Mouse (Mus musculus) T-helper 17 cell (primary cell): ENCODE results near the gene Lrrc43.

Experiments
- in situ Hi-C, 2 experiments: fragments of 300-600 bp; cut with MboI, MseI; formaldehyde crosslinking; loops; 1 replicate in 1 of 2; 2 replicates in 1 of 2; pipeline ENCODE4 v1.15.1; 2025; ENCODE audit warnings: high pct_unique_total_duplicates in 2 of 2

The Lrrc43 gene

GRCm38 (mm10) chr5:123514871-123515270, 25.8 kb downstream of the Lrrc43 start:
- in situ Hi-C loops = no loop called here

GRCm38 (mm10) chr5:123520666-123521065, 31.6 kb downstream of the Lrrc43 start:
- in situ Hi-C loops = no loop called here

- in situ Hi-C loops = no loop called here
Observed at GRCm38 (mm10) chr5:123521621-123522020, 32.5 kb downstream of the Lrrc43 start.

- in situ Hi-C loops = no loop called here
Observed at GRCm38 (mm10) chr5:123522166-123522565, 33.1 kb downstream of the Lrrc43 start.

- in situ Hi-C loops = no loop called here
Observed at GRCm38 (mm10) chr5:123523692-123524392, 34.7 kb downstream of the Lrrc43 start, which contains the start of gene Diablo. TSS of gene Diablo (minus strand) at chr5:123524176.

- in situ Hi-C loops = no loop called here
Observed at GRCm38 (mm10) chr5:123524393-123524750, 35.3 kb downstream of the Lrrc43 start.

GRCm38 (mm10) chr5:123525281-123525680, 36.2 kb downstream of the Lrrc43 start, which contains the start of gene Gm49027:
TSS of gene Gm49027 (minus strand) at chr5:123525488.
- in situ Hi-C loops = loop anchor here in 1 of 2 experiments (5.0 kb wide), 2 partner anchors 52 to 448 kb away; no protein-coding TSS in a partner anchor

- in situ Hi-C loops = loop anchor here in 1 of 2 experiments (5.0 kb wide), 2 partner anchors 51 to 449 kb away; no protein-coding TSS in a partner anchor
Observed at GRCm38 (mm10) chr5:123525916-123526495, 36.9 kb downstream of the Lrrc43 start.

GRCm38 (mm10) chr5:123528641-123529040, 39.5 kb downstream of the Lrrc43 start:
- in situ Hi-C loops = loop anchor here in 1 of 2 experiments (5.0 kb wide), 2 partner anchors 49 to 451 kb away; no protein-coding TSS in a partner anchor

- in situ Hi-C loops = no loop called here
Observed at GRCm38 (mm10) chr5:123530056-123530455, 41.0 kb downstream of the Lrrc43 start.

- in situ Hi-C loops = no loop called here
Observed at GRCm38 (mm10) chr5:123533801-123534200, 44.7 kb downstream of the Lrrc43 start.

- in situ Hi-C loops = no loop called here
Observed at GRCm38 (mm10) chr5:123555693-123556092, 66.6 kb downstream of the Lrrc43 start.

GRCm38 (mm10) chr5:123556451-123556850, 67.3 kb downstream of the Lrrc43 start:
- in situ Hi-C loops = no loop called here
